Mouse (Mus musculus) hindbrain, embryonic 10.5 days (tissue): ENCODE measurements around the gene Glrx2. TPM values are rescaled to one million over a fixed set of nuclear protein-coding genes. Genes with fewer than 3 reads are reported as not detected.
A peak's percentile ranks its signal among the peaks of the same experiment; 100 is the strongest.

Experiments
- DNase-seq: peaks from one replicate; pipeline ENCODE4 v3.0.0-alpha.2; 2017; ENCODE audit warnings: low spot score
- H3K27ac ChIP-seq: fragments of 300-500 bp; sonication (generic); 2 replicates; pipeline ENCODE4 v1.5.1; 2016; ENCODE audit warnings: mild to moderate bottlenecking, moderate library complexity
- H3K27me3 ChIP-seq: fragments of 300-500 bp; sonication (generic); 2 replicates; pipeline ENCODE4 v1.6.1; 2016; ENCODE audit warnings: mild to moderate bottlenecking; ENCODE audit not compliant: poor library complexity, insufficient read depth, severe bottlenecking
- H3K36me3 ChIP-seq: fragments of 300-500 bp; sonication (generic); 2 replicates; pipeline ENCODE4 v1.6.1; 2016; ENCODE audit warnings: mild to moderate bottlenecking, moderate library complexity
- H3K4me1 ChIP-seq: fragments of 300-500 bp; sonication (generic); replicated peaks from 2 replicates; pipeline ENCODE4 v1.6.1; 2016; ENCODE audit warnings: mild to moderate bottlenecking
- H3K4me3 ChIP-seq: fragments of 300-500 bp; sonication (generic); 2 replicates; pipeline ENCODE4 v1.5.1; 2016; ENCODE audit warnings: mild to moderate bottlenecking, moderate library complexity
- H3K9me3 ChIP-seq: fragments of 300-500 bp; sonication (generic); 2 replicates; pipeline ENCODE4 v1.6.1; 2016; ENCODE audit warnings: mild to moderate bottlenecking, moderate library complexity
- WGBS: fragments of 180-500 bp; shearing (Covaris S2); methylation state at CpG from one replicate; pipeline ENCODE4 v1.1.7; 2016; 5-methylcytosine and 5-hydroxymethylcytosine counted together
- polyA plus RNA-seq: library from polyadenylated mRNA; unstranded; fragments of >200 nt; fragmentation: Nextera tagmentation; extraction: Ambion mirVana; gene quantifications from 2 replicates; pipeline ENCODE4 v1.2.1, GENCODE M21; 2016

Glrx2 gene
- polyA plus RNA-seq, 1 experiment from 2014 or later, result 91.5 TPM

GRCm38 (mm10) chr1:143727701-143728445 is 11.7 kb downstream of the Glrx2 start:
- 83% methylated on average over 9 of the region's 9 CpGs for WGBS
- no peak overlapping the region for H3K4me3 ChIP-seq
- DNase-seq, result no peak
- H3K27me3 ChIP-seq, result no peaks in the 10 kb centered on the region
- H3K9me3 ChIP-seq, result no peaks in the 10 kb centered on the region
- H3K27ac ChIP-seq, result no peak overlapping the region
- no peaks in the 10 kb centered on the region for H3K4me1 ChIP-seq
- H3K36me3 ChIP-seq, result no peaks in the 10 kb centered on the region

GRCm38 (mm10) chr1:143730899-143731298 is 14.8 kb downstream of the Glrx2 start:
- no peak overlapping the region for H3K4me3 ChIP-seq
- no peaks in the 10 kb centered on the region for H3K9me3 ChIP-seq
- DNase-seq, result peak; percentile 27
- H3K27ac ChIP-seq, result no peak overlapping the region
- H3K27me3 ChIP-seq, result no peaks in the 10 kb centered on the region
- H3K36me3 ChIP-seq, result no peaks in the 10 kb centered on the region
- WGBS, result 84% methylated on average over 2 of the region's 2 CpGs
- no peaks in the 10 kb centered on the region for H3K4me1 ChIP-seq

GRCm38 (mm10) chr1:143731691-143732090 is 15.6 kb downstream of the Glrx2 start:
- 45% methylated on average over 4 of the region's 4 CpGs for WGBS
- no peak overlapping the region for H3K4me3 ChIP-seq
- no peaks in the 10 kb centered on the region for H3K27me3 ChIP-seq
- no peak overlapping the region for H3K27ac ChIP-seq
- H3K9me3 ChIP-seq, result no peaks in the 10 kb centered on the region
- no peaks in the 10 kb centered on the region for H3K4me1 ChIP-seq
- no peak for DNase-seq
- H3K36me3 ChIP-seq, result no peaks in the 10 kb centered on the region

GRCm38 (mm10) chr1:143733914-143734410 is 17.8 kb downstream of the Glrx2 start:
- H3K36me3 ChIP-seq, result no peaks in the 10 kb centered on the region
- H3K27me3 ChIP-seq, result peaks cover 4% of the 10 kb centered on the region; the same call in 1 of the 2 replicates
- no peak overlapping the region for H3K4me3 ChIP-seq
- H3K4me1 ChIP-seq, result no peaks in the 10 kb centered on the region
- no peaks in the 10 kb centered on the region for H3K9me3 ChIP-seq
- no peak for DNase-seq
- 82% methylated on average over 5 of the region's 5 CpGs for WGBS
- H3K27ac ChIP-seq, result no peak overlapping the region

GRCm38 (mm10) chr1:143738811-143739210 is 22.7 kb downstream of the Glrx2 start:
- H3K36me3 ChIP-seq, result peaks cover 13% of the 10 kb centered on the region
- DNase-seq, result peak; percentile 4
- H3K27me3 ChIP-seq, result peaks cover 4% of the 10 kb centered on the region; the same call in 1 of the 2 replicates
- peak overlapping the region; percentile 94 for H3K27ac ChIP-seq
- WGBS, result 32% methylated on average over 11 of the region's 11 CpGs
- H3K4me3 ChIP-seq, result peak overlapping the region; percentile 86
- H3K4me1 ChIP-seq, result peaks cover 19% of the 10 kb centered on the region
- H3K9me3 ChIP-seq, result no peaks in the 10 kb centered on the region

GRCm38 (mm10) chr1:143739361-143740350 is 23.5 kb downstream of the Glrx2 start:
- H3K9me3 ChIP-seq, result no peaks in the 10 kb centered on the region
- DNase-seq, result peak; percentile 82
- peaks cover 19% of the 10 kb centered on the region for H3K4me1 ChIP-seq
- peaks cover 21% of the 10 kb centered on the region for H3K36me3 ChIP-seq
- peak overlapping the region; percentile 86 for H3K4me3 ChIP-seq
- WGBS, result under 1% methylated on average over 71 of the region's 71 CpGs
- H3K27ac ChIP-seq, result peak overlapping the region; percentile 94
- peaks cover 4% of the 10 kb centered on the region; the same call in 1 of the 2 replicates for H3K27me3 ChIP-seq

- no peak overlapping the region; the same call in 1 of the 2 replicates for H3K4me3 ChIP-seq
- H3K4me1 ChIP-seq, result peaks cover 19% of the 10 kb centered on the region
- DNase-seq, result no peak
Measured at GRCm38 (mm10) chr1:143740581-143740980, 24.4 kb downstream of the Glrx2 start.

GRCm38 (mm10) chr1:143741331-143741730 is 25.2 kb downstream of the Glrx2 start:
- Histone ChIP-seq H3K27me3 (peaks cover 4% of the 10 kb centered on the region; the same call in 1 of the 2 replicates), H3K27ac (no peak overlapping the region), H3K36me3 (peaks cover 38% of the 10 kb centered on the region), H3K4me3 (no peak overlapping the region), H3K9me3 (no peaks in the 10 kb centered on the region), H3K4me1 (peaks cover 19% of the 10 kb centered on the region)
- no peak for DNase-seq
- 90% methylated on average over 5 of the region's 5 CpGs for WGBS

More at GRCm38 (mm10) chr1:143740581-143740980, 24.4 kb downstream of the Glrx2 start:
- Histone ChIP-seq H3K27me3 (peaks cover 4% of the 10 kb centered on the region; the same call in 1 of the 2 replicates), H3K9me3 (no peaks in the 10 kb centered on the region), H3K27ac (no peak overlapping the region), H3K36me3 (peaks cover 30% of the 10 kb centered on the region)
- WGBS, result 91% methylated on average over 10 of the region's 10 CpGs

GRCm38 (mm10) chr1:143742186-143742585 is 26.0 kb downstream of the Glrx2 start:
- Histone ChIP-seq H3K4me3 (no peak overlapping the region), H3K27me3 (peaks cover 4% of the 10 kb centered on the region; the same call in 1 of the 2 replicates), H3K27ac (no peak overlapping the region), H3K36me3 (peaks cover 45% of the 10 kb centered on the region), H3K4me1 (peaks cover 19% of the 10 kb centered on the region), H3K9me3 (no peaks in the 10 kb centered on the region)
- 68% methylated on average over 6 of the region's 6 CpGs for WGBS
- no peak for DNase-seq

GRCm38 (mm10) chr1:143745871-143746270 is 29.7 kb downstream of the Glrx2 start:
- Histone ChIP-seq H3K36me3 (peaks cover 59% of the 10 kb centered on the region), H3K27me3 (no peaks in the 10 kb centered on the region), H3K9me3 (no peaks in the 10 kb centered on the region), H3K4me3 (no peak overlapping the region), H3K27ac (no peak overlapping the region), H3K4me1 (0 out of 2 replicates have a peak, but pooled peaks cover 11% of the 10 kb centered on the region)
- WGBS, result 90% methylated on average over 10 of the region's 10 CpGs
- DNase-seq, result no peak

- Histone ChIP-seq H3K9me3 (no peaks in the 10 kb centered on the region), H3K36me3 (peaks cover 94% of the 10 kb centered on the region), H3K27ac (no peak overlapping the region), H3K4me1 (no peaks in the 10 kb centered on the region), H3K27me3 (no peaks in the 10 kb centered on the region), H3K4me3 (no peak overlapping the region)
- WGBS, result 89% methylated on average over 8 of the region's 8 CpGs
- DNase-seq, result no peak
Measured at GRCm38 (mm10) chr1:143762159-143762558, 46.0 kb downstream of the Glrx2 start.

- Histone ChIP-seq H3K4me1 (no peaks in the 10 kb centered on the region), H3K9me3 (no peaks in the 10 kb centered on the region), H3K27ac (no peak overlapping the region), H3K27me3 (no peaks in the 10 kb centered on the region), H3K36me3 (peaks cover 75% of the 10 kb centered on the region), H3K4me3 (no peak overlapping the region)
- DNase-seq, result no peak
- 81% methylated on average over 1 of the region's 1 CpGs for WGBS
Measured at GRCm38 (mm10) chr1:143764443-143764842, 48.3 kb downstream of the Glrx2 start.
